Mouse (Mus musculus) C2C12 (cell line): ENCODE measurements around the gene Gskip. TPM values are rescaled to one million over a fixed set of nuclear protein-coding genes. Genes with fewer than 3 reads are reported as not detected.

Experiments used
- H3K27me3 ChIP-seq: one replicate; pipeline ENCODE4 v1.6.1; 2011; ENCODE audit not compliant: control insufficient read depth, insufficient read depth, insufficient read length
- H3K36me3 ChIP-seq: one replicate; pipeline ENCODE4 v1.6.1; 2011; ENCODE audit not compliant: control insufficient read depth, insufficient read depth
- H3K4me3 ChIP-seq: one replicate; pipeline ENCODE4 v1.5.1; 2011; ENCODE audit warnings: mild to moderate bottlenecking, control low read depth; ENCODE audit not compliant: poor library complexity, insufficient read depth, severe bottlenecking
- H3K79me2 ChIP-seq: one replicate; pipeline ENCODE4 v1.6.1; 2011; ENCODE audit not compliant: control insufficient read depth, insufficient read depth
- H3K79me3 ChIP-seq: one replicate; pipeline ENCODE4 v1.6.1; 2011; ENCODE audit warnings: low read depth, control low read depth
- H3ac ChIP-seq: one replicate; pipeline ENCODE3; 2011; ENCODE audit warnings: low read depth; ENCODE audit not compliant: control insufficient read depth, insufficient read length
- CEBPB ChIP-seq: IDR thresholded peaks from one replicate; pipeline ENCODE4 v1.6.1; 2011; ENCODE audit warnings: low read depth, mild to moderate bottlenecking, control low read depth, moderate library complexity
- CTCF ChIP-seq: IDR thresholded peaks from one replicate; pipeline ENCODE4 v1.5.1; 2011; ENCODE audit not compliant: control insufficient read depth, insufficient read depth, insufficient read length
- FOSL1 ChIP-seq: IDR thresholded peaks from one replicate; pipeline ENCODE4 v1.8.0; 2011; ENCODE audit warnings: mild to moderate bottlenecking, low read length; ENCODE audit not compliant: poor library complexity, insufficient read depth, severe bottlenecking
- MAX ChIP-seq: IDR thresholded peaks from one replicate; pipeline ENCODE4 v1.6.1; 2011; ENCODE audit warnings: mild to moderate bottlenecking, control low read depth
- MYOD1 ChIP-seq: IDR thresholded peaks from one replicate; pipeline ENCODE4 v1.6.1; 2011; ENCODE audit warnings: low read depth; ENCODE audit not compliant: control insufficient read depth, insufficient read length
- MYOG ChIP-seq: IDR thresholded peaks from one replicate; pipeline ENCODE4 v1.6.1; 2011; ENCODE audit not compliant: control insufficient read depth, insufficient read length; ENCODE audit errors: extremely low read depth
- USF1 ChIP-seq: IDR thresholded peaks from one replicate; pipeline ENCODE4 v1.6.1; 2011; ENCODE audit warnings: low read depth, mild to moderate bottlenecking, control low read depth, moderate library complexity
- polyA plus RNA-seq: library from polyadenylated mRNA; unstranded; fragments of >200 nt; fragmentation: generic; extraction: Trizol; gene quantifications from one replicate; pipeline ENCODE4 v1.2.1, GENCODE M21; 2012; ENCODE audit warnings: missing spikeins

Gskip gene
- polyA plus RNA-seq, 1 experiment: 15.8 TPM

DNA sequence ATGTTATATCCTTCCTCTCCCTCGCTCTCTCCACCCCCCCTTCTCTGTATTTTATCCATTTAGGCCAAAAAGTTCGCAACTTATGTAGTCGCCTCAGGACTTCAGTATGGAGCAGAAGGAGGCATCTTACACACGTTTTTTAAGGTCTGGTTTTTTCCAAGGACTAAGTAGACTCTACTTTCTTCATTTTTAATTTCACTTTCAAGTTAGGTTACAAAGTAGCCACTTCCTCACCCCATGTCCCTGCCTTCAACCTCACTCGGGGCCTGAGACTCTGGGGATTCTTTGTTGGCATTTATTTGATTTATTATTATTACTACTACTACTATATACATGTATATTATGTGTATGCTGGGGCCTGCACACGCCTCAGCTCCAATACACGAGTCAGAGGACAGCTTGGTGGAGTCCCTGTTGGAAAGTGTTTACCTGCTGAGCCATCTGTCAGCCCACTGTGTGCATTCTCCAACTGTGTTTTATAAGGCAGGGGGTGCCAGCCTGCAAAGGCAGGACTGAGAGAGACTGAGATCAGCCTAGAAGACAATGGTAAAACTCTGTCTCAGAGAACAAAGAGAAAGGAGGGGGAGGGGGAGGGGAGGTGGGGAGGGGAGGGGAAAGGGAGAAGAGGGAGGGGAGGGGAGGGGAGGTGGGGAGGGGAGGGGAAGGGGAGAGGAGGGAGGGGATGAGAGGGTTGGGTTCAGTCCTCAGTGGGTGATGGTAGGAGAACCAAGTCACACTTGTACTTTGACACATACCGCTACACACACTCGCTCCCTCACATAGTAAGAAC lies 48.9 kb downstream of the Gskip start:
- Histone ChIP-seq H3K79me3 (no peaks in the 10 kb centered on the region), H3ac (no peak overlapping the region), H3K79me2 (no peaks in the 10 kb centered on the region), H3K4me3 (no peak overlapping the region), H3K36me3 (no peaks in the 10 kb centered on the region), H3K27me3 (no peaks in the 10 kb centered on the region)
- TF ChIP-seq USF1 (no peak), CTCF (no peak), CEBPB (no peak), MAX (no peak), MYOD1 (no peak), MYOG (no peak), FOSL1 (no peak)

- H3ac ChIP-seq: no peak overlapping the region
- TF ChIP-seq USF1 (no peak), MYOD1 (no peak), CTCF (no peak), CEBPB (no peak), MYOG (no peak), MAX (no peak), FOSL1 (no peak)
- H3K27me3 ChIP-seq: no peaks in the 10 kb centered on the region
- H3K36me3 ChIP-seq: no peaks in the 10 kb centered on the region
- H3K79me3 ChIP-seq: no peaks in the 10 kb centered on the region
- H3K79me2 ChIP-seq: no peaks in the 10 kb centered on the region
- no peak overlapping the region for H3K4me3 ChIP-seq
Observed at GRCm38 (mm10) chr12:105735226-105735888, 50.7 kb downstream of the Gskip start.

- no peak for TF ChIP-seq MYOG
- no peak for TF ChIP-seq CTCF
- no peak for TF ChIP-seq CEBPB
- no peak for TF ChIP-seq MAX
- Histone ChIP-seq H3ac (no peak overlapping the region), H3K27me3 (no peaks in the 10 kb centered on the region), H3K79me2 (no peaks in the 10 kb centered on the region), H3K4me3 (no peak overlapping the region), H3K79me3 (no peaks in the 10 kb centered on the region), H3K36me3 (no peaks in the 10 kb centered on the region)
Observed at GRCm38 (mm10) chr12:105735889-105736251, 51.2 kb downstream of the Gskip start.

DNA sequence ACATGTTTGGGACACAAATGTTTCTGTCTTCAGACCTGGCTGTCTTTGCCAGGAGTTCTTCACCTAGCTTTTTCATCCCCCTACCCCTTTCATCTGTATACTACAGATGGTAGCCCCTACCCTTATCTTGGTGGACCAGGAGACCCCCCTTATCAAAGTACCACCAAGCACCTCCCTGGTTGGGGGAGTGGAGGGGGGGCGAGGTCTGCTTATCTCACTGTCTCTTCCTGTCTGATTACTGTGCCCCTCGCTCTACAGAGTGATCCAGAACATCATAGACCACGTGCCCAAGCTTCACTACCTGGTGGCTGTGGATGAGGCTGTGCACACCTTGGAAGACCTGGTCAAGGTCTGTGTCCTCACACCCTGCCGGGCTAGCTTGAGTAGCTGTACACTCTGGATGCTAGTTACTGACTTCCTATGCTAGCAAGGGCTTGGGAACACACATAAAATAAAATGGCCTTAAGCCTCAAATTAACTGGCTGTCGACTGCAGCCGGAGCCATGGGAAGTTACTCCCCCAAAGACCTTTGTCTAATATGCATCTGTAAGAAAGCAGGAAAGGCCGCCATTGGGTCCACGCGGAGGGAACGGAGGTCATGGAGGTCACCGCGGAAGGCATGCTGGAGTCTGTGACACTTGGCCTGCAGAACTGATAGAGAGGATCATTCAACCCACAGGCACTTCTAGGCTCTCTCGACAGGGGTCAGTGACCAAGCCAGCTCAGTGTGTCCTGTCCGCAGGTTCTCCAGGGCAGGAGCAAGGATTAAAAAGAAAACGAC lies 53.9 kb downstream of the Gskip start:
- Histone ChIP-seq H3K79me3 (no peaks in the 10 kb centered on the region), H3K27me3 (no peaks in the 10 kb centered on the region), H3ac (no peak overlapping the region), H3K36me3 (no peaks in the 10 kb centered on the region), H3K79me2 (no peaks in the 10 kb centered on the region), H3K4me3 (no peak overlapping the region)
- no peak for TF ChIP-seq MAX
- TF ChIP-seq MYOD1: no peak
- TF ChIP-seq CTCF: no peak
- TF ChIP-seq FOSL1: no peak
- no peak for TF ChIP-seq CEBPB
- no peak for TF ChIP-seq USF1
- TF ChIP-seq MYOG: no peak

DNA sequence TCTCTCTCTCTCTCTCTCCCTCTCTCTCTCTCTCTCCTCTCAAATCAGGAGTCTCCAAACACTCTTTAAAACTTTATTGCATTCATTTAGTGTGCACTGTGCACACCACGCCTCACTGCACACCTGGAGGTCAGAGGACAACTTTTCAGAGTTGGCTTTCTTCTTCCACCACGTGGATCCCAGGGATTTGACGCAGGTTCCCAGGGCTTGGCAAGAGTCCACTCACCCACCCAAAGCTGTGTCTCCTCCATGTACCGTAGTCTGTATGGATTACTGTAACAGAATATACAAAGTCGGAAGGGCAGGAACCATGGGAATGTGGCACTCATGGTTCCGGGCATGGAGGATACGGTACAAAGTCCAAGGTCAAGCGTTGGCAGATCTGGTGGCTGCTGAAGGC lies 55.0 kb downstream of the Gskip start:
- Histone ChIP-seq H3ac (no peak overlapping the region), H3K79me2 (no peaks in the 10 kb centered on the region), H3K4me3 (no peak overlapping the region), H3K79me3 (no peaks in the 10 kb centered on the region), H3K36me3 (no peaks in the 10 kb centered on the region), H3K27me3 (no peaks in the 10 kb centered on the region)
- TF ChIP-seq USF1 (no peak), CTCF (no peak), FOSL1 (no peak), CEBPB (no peak), MYOG (no peak), MAX (no peak)

DNA sequence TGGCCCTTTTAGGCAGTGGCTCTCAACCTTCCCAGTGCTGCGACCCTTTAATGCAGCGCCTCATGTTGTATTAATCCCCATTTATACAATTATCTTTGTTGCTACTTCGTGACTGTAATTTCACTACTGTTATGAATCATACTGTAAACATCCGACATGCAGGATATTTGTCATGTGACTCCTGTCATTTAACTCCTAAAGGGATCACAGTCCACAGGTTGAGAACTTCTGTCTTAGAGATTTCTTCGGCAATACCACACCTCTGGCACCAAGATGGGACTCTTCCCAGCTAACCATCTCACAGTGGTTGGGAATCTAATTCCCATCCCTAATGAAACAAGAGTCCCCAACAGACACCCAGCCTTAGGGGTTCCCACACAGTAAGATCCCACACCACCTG lies 63.5 kb downstream of the Gskip start:
- Histone ChIP-seq H3K27me3 (no peaks in the 10 kb centered on the region), H3K4me3 (no peak overlapping the region), H3ac (no peak overlapping the region), H3K79me3 (no peaks in the 10 kb centered on the region), H3K36me3 (no peaks in the 10 kb centered on the region), H3K79me2 (no peaks in the 10 kb centered on the region)
- no peak for TF ChIP-seq MAX
- no peak for TF ChIP-seq CTCF
- TF ChIP-seq MYOG: no peak
- no peak for TF ChIP-seq CEBPB
- TF ChIP-seq USF1: no peak
- TF ChIP-seq MYOD1: no peak
- TF ChIP-seq FOSL1: no peak

Other genes starting within 250 kb of the Gskip start
- not detected for gene D430019H16Rik, start 231.0 kb upstream of the Gskip start, polyA plus RNA-seq
- gene Bdkrb2, start 121.6 kb upstream of the Gskip start, polyA plus RNA-seq: 1.2 TPM
- 2.1 TPM for gene Bdkrb1, start 81.7 kb upstream of the Gskip start, polyA plus RNA-seq
- 15.9 TPM for gene Atg2b, start 382 bp downstream of the Gskip start, polyA plus RNA-seq
- 0.12 TPM for gene Ak7, start 21.1 kb downstream of the Gskip start, polyA plus RNA-seq
- gene Papola, start 99.9 kb downstream of the Gskip start, polyA plus RNA-seq: 72.7 TPM